Mouse (Mus musculus) neural tube, embryonic 11.5 days (tissue): ENCODE measurements around the gene Sppl3. TPM values are rescaled to one million over a fixed set of nuclear protein-coding genes. Genes with fewer than 3 reads are reported as not detected.

Experiments used
- ATAC-seq: fragments of 200-750 bp; cut with Nextera tagmentation; 2 replicates; pipeline ENCODE4 v1.8.0; 2017; ENCODE audit warnings: moderate number of reproducible peaks, mild to moderate bottlenecking, moderate TSS enrichment, moderate library complexity; ENCODE audit not compliant: insufficient read depth, low FRiP score, low TSS enrichment
- DNase-seq: peaks from one replicate; pipeline ENCODE4 v3.0.0-alpha.2; 2015; ENCODE audit warnings: low spot score
- H3K27ac ChIP-seq: fragments of 300-500 bp; sonication (generic); 2 replicates; pipeline ENCODE4 v1.5.1; 2014; ENCODE audit warnings: low read depth, mild to moderate bottlenecking, low read length
- H3K27me3 ChIP-seq: fragments of 300-500 bp; sonication (generic); 2 replicates; pipeline ENCODE4 v1.6.1; 2014; ENCODE audit warnings: mild to moderate bottlenecking, low read length, mixed read lengths; ENCODE audit not compliant: control insufficient read depth, insufficient read depth
- H3K36me3 ChIP-seq: fragments of 300-500 bp; sonication (generic); 2 replicates; pipeline ENCODE4 v1.6.1; 2014; ENCODE audit warnings: mild to moderate bottlenecking, low read length, moderate library complexity, mixed read lengths; ENCODE audit not compliant: control insufficient read depth, insufficient read depth
- H3K4me1 ChIP-seq: fragments of 300-500 bp; sonication (generic); 2 replicates; pipeline ENCODE4 v1.6.1; 2014; ENCODE audit warnings: low read length, mixed read lengths; ENCODE audit not compliant: control insufficient read depth, insufficient read depth
- H3K4me2 ChIP-seq: fragments of 300-500 bp; sonication (generic); 2 replicates; pipeline ENCODE4 v1.6.1; 2014; ENCODE audit warnings: low read depth, mild to moderate bottlenecking, moderate library complexity
- H3K4me3 ChIP-seq: fragments of 300-500 bp; sonication (generic); 2 replicates; pipeline ENCODE4 v1.5.1; 2014; ENCODE audit warnings: low read depth, low read length
- H3K9ac ChIP-seq: fragments of 300-500 bp; sonication (generic); 2 replicates; pipeline ENCODE4 v1.6.1; 2014; ENCODE audit warnings: mild to moderate bottlenecking, low read length
- H3K9me3 ChIP-seq: fragments of 300-500 bp; sonication (generic); 2 replicates; pipeline ENCODE4 v1.6.1; 2016; ENCODE audit warnings: low read length; ENCODE audit not compliant: control insufficient read depth
- WGBS: fragments of 180-500 bp; shearing (Covaris S2); extraction: QIAGEN DNeasy Blood & Tissue Kit; methylation state at CpG from one replicate; pipeline ENCODE4 v1.1.7; 2014; 5-methylcytosine and 5-hydroxymethylcytosine counted together
- polyA plus RNA-seq: library from polyadenylated mRNA; unstranded; fragments of >200 nt; fragmentation: Nextera tagmentation; extraction: Ambion mirVana; gene quantifications from 2 replicates; pipeline ENCODE4 v1.2.1, GENCODE M21; 2014

Sppl3 gene
- polyA plus RNA-seq, 1 experiment from 2014 or later = 45.1 TPM

DNA sequence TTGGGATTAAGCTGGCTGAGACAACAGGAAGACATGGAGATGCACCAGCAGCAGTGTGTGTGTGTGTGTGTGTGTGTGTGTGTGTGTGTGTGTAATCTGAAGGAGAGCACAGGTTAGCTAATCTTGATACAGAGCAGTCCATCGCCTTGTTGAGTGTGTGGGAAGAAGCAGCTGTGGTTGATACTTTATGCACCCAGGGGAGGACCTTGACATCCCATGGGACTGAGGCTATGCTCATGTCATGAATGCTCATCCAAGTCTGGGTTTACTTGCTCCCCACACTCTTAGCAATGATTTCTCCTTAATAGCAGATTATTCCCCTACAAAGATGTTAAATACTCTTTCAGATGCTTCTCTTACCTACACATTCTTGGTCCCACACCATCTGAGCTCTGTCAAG is 24.3 kb downstream of the Sppl3 start:
- ATAC-seq (no peak), DNase-seq (no peak)
- Histone ChIP-seq H3K4me1 (no peaks in the 10 kb centered on the region), H3K4me3 (no peak overlapping the region), H3K9ac (no peak overlapping the region), H3K27me3 (no peaks in the 10 kb centered on the region), H3K9me3 (no peaks in the 10 kb centered on the region), H3K4me2 (no peak overlapping the region), H3K27ac (no peak overlapping the region), H3K36me3 (no peaks in the 10 kb centered on the region)
- 94% methylated on average over 1 of the region's 1 CpGs for WGBS

DNA sequence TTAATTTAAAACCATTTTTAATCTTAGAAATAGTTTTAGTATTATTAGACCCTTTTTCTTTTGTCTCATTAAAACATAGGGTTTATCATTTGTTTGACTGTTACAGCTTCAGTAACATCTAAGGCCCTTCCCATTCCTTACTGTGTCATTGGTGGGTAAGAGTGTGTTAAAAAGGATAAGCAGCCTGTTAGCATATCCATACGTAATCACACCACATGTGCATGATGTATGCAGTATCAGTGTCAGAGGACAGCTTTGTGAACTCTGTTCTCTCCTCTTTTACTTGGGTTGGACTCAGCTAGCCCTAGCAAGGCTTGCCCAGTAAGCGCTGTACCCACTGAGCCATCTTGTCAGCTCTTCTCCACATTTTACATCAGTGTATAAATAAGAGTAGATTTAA is 26.2 kb downstream of the Sppl3 start:
- ATAC-seq = no peak
- whole genome bisulfite sequencing = 98% methylated on average over 2 of the region's 2 CpGs

DNA sequence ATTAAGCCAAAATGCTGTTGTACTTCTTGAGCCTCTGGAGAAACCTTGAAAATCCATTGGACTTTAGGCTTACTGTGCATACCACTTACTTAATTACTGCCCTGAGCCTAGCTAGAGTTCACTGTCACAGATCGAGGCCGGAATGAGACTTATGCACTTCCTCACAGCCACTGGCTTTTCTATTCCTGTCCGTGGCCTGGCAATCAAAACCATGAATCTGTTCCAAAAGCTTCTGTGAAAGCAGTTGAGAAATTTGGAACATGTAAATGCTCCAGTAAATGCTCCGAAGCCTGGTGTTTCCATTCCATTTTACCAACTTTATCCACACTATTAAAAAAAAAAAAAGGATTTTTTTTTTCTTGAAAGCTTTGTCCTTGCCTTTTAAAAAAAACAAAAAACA is 29.8 kb downstream of the Sppl3 start:
- H3K9me3 ChIP-seq = no peaks in the 10 kb centered on the region
- H3K27me3 ChIP-seq = no peaks in the 10 kb centered on the region
- no peak overlapping the region for H3K4me3 ChIP-seq
- H3K36me3 ChIP-seq = no peaks in the 10 kb centered on the region
- H3K27ac ChIP-seq = no peak overlapping the region
- no peaks in the 10 kb centered on the region for H3K4me1 ChIP-seq
- ATAC-seq (no peak), DNase-seq (no peak)
- WGBS = 88% methylated on average over 4 of the region's 4 CpGs
- H3K9ac ChIP-seq = no peak overlapping the region
- H3K4me2 ChIP-seq = no peak overlapping the region

More for the DNA sequence above, 26.2 kb downstream of the Sppl3 start:
- Histone ChIP-seq H3K9ac (no peak overlapping the region), H3K4me2 (no peak overlapping the region), H3K27ac (no peak overlapping the region), H3K9me3 (no peaks in the 10 kb centered on the region), H3K27me3 (no peaks in the 10 kb centered on the region), H3K36me3 (no peaks in the 10 kb centered on the region), H3K4me1 (no peaks in the 10 kb centered on the region), H3K4me3 (no peak overlapping the region)
- no peak for DNase-seq

DNA sequence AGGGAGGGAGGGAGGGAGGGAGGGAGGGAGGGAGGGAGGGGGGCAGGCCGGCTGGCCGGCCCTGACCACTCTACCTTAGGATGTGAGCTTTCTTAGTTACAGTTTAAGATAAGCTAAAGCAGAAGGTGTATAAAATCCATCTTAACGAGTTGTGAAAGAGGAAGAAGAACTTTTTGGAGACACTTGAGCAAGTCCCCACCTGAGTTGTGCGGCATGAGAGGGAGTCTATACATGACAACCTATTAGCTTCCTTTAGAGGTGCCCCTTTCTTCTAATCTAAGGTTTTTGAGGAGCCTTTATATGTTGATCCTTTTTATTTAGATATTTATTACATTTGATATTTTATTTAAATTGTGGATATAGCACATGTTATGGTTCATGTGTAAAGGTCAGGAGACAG is 32.7 kb downstream of the Sppl3 start:
- Histone ChIP-seq H3K9ac (no peak overlapping the region), H3K9me3 (no peaks in the 10 kb centered on the region), H3K36me3 (no peaks in the 10 kb centered on the region), H3K27me3 (no peaks in the 10 kb centered on the region), H3K27ac (no peak overlapping the region), H3K4me3 (no peak overlapping the region), H3K4me1 (no peaks in the 10 kb centered on the region), H3K4me2 (no peak overlapping the region)
- 98% methylated on average over 4 of the region's 4 CpGs for WGBS
- ATAC-seq (no peak), DNase-seq (no peak)

DNA sequence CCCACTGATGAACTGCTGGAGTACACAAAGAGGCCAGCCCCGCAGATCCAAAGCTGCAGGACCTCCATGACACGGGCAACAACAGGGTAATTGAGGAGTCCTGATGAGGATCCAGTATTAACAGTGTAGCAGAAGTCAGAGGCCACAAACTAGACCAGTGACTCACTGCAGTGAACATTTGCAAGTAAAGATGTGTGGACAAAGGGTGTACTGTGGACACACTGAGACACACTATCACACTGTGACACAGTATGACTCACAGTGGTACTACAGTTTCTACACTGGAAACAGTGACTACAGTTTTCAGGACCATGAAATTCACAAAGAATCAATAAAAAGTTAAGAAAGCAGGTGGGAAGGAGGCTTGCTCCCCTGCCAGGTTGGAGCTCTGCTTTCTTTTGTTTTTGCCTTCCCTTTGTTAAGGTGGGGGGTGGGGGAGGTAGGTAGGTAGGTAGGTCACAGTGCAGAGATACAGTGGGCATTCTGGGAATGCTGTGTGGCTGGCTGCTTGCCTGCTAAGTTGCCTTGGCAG is 34.3 kb downstream of the Sppl3 start:
- Histone ChIP-seq H3K9ac (no peak overlapping the region), H3K27me3 (no peaks in the 10 kb centered on the region), H3K36me3 (no peaks in the 10 kb centered on the region), H3K4me3 (no peak overlapping the region), H3K4me2 (no peak overlapping the region), H3K27ac (no peak overlapping the region), H3K9me3 (no peaks in the 10 kb centered on the region), H3K4me1 (no peaks in the 10 kb centered on the region)
- 83% methylated on average over 2 of the region's 2 CpGs for WGBS
- no peak for DNase-seq
- ATAC-seq = no peak

DNA sequence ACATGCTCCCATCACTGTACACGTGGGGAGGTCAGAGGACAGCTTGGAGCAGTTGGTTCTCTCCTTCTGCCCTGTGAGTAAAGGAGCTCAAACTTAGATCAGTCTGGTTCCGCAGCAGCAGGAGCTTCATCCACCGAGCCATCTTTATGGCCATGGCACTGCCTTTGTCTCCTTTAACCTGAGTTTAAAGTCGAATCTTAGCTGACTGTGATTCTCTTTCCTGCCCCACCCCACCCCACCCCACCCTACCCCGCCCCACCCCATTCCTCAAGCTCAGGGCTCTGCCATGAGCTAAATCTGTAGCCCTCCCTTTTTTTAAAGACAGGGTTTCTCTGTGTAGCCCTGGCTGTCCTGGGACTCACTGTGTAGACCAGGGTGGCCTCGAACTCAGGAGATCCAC is 38.8 kb downstream of the Sppl3 start:
- Histone ChIP-seq H3K4me3 (no peak overlapping the region), H3K36me3 (no peaks in the 10 kb centered on the region), H3K27ac (no peak overlapping the region), H3K4me2 (no peak overlapping the region), H3K4me1 (peaks cover 4% of the 10 kb centered on the region; the same call in 1 of the 2 replicates), H3K27me3 (no peaks in the 10 kb centered on the region), H3K9me3 (no peaks in the 10 kb centered on the region), H3K9ac (no peak overlapping the region)
- DNase-seq (no peak), ATAC-seq (no peak)
- 75% methylated on average over 6 of the region's 6 CpGs for WGBS

DNA sequence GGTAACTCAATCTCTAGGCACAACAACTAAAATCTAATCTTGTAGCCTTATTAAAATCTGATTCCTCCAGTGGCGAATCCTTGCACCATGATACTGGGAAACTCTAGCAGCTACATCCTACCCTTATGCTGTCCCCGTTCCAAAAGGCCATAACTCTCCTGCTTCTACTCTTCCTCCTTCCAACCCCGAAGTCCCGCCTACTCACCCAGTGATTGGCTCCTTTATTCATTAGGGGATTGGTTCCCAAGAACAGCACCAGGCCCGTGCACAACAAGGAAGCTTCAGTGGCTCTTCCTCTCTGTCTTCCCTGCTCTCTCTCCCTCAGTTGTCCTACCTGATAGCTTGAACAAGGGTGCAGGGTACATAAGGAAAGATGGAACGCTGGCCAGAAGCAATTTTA is 39.8 kb downstream of the Sppl3 start:
- Histone ChIP-seq H3K9me3 (no peaks in the 10 kb centered on the region), H3K4me1 (peaks cover 4% of the 10 kb centered on the region; the same call in 1 of the 2 replicates), H3K4me2 (no peak overlapping the region), H3K4me3 (no peak overlapping the region), H3K27me3 (no peaks in the 10 kb centered on the region), H3K9ac (no peak overlapping the region), H3K27ac (no peak overlapping the region), H3K36me3 (no peaks in the 10 kb centered on the region)
- WGBS = 85% methylated on average over 6 of the region's 6 CpGs
- no peak for ATAC-seq
- DNase-seq = no peak

DNA sequence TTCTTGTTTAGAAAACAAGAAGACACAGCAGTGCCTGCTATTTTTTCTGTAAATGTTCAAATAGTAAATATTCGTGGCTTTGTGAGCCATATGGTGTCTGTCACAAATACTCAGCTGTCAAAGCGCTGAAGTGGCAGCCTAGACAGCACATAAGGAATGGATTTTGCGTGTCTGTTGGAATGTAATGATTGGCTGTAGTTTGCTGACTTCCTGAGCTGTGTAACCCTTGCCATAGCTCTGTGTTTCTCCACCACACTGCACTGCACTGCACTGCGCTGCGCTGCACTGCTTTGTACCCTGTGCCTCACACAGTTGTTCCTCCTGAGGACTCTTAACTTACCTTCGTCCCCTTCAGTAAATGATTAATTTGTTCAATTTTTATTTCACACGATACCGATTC is 41.6 kb downstream of the Sppl3 start:
- ATAC-seq = no peak
- Histone ChIP-seq H3K4me3 (no peak overlapping the region), H3K4me1 (peaks cover 4% of the 10 kb centered on the region; the same call in 1 of the 2 replicates), H3K9ac (no peak overlapping the region), H3K27ac (no peak overlapping the region), H3K27me3 (no peaks in the 10 kb centered on the region), H3K36me3 (no peaks in the 10 kb centered on the region), H3K4me2 (no peak overlapping the region), H3K9me3 (no peaks in the 10 kb centered on the region)
- DNase-seq = no peak
- 85% methylated on average over 8 of the region's 8 CpGs for WGBS

DNA sequence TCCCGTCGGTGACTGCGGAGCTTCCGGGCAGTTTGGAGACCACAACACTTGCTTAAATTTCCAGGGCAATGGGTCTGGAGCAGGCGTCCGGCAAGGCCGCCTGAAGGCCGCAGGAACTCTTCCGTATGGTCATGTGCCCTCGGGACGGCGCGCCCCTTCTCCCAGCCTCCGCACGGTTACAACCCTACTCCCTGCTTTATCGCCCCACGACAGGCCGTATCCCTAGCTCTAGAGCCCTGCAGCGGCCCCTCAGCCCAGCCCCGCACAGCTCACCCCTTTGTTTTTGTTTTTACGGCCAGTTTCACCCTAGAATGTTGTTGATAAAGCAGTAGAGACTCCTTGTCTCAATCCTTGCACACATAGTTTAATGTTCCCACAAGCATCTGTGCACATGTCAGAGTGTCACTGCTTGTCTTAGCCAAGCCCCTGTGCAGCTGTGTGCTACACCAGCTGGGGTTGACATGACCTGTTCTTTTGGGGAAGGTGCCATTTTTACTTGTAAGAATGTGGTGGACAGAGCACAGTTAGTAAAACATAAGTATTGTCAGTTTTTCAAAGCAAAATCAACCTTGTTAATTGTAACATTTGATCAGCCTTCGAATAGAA is 43.0 kb downstream of the Sppl3 start:
- Histone ChIP-seq H3K4me2 (no peak overlapping the region), H3K9ac (no peak overlapping the region), H3K9me3 (no peaks in the 10 kb centered on the region), H3K4me3 (no peak overlapping the region), H3K4me1 (peaks cover 4% of the 10 kb centered on the region; the same call in 1 of the 2 replicates), H3K27me3 (no peaks in the 10 kb centered on the region), H3K27ac (no peak overlapping the region), H3K36me3 (no peaks in the 10 kb centered on the region)
- WGBS = 62% methylated on average over 22 of the region's 22 CpGs
- ATAC-seq (no peak), DNase-seq (no peak)
